Mouse (Mus musculus) left cerebral cortex, adult 8-10 months (tissue): ENCODE results near the gene Adgrg7. TPM values are rescaled to one million over a fixed set of nuclear protein-coding genes. Genes with fewer than 3 reads are reported as not detected.

Experiments
- DNase-seq, 2 experiments: peaks; one replicate each; pipeline ENCODE4 v3.0.0; 2022; ENCODE audit warnings: low spot score in 2 of 2
- total RNA-seq, 4 experiments: library from RNA; stranded (reverse); gene quantifications; 2 replicates each; pipeline ENCODE4 v1.2.4; 2022

Gene Adgrg7
- total RNA-seq = not detected

DNA sequence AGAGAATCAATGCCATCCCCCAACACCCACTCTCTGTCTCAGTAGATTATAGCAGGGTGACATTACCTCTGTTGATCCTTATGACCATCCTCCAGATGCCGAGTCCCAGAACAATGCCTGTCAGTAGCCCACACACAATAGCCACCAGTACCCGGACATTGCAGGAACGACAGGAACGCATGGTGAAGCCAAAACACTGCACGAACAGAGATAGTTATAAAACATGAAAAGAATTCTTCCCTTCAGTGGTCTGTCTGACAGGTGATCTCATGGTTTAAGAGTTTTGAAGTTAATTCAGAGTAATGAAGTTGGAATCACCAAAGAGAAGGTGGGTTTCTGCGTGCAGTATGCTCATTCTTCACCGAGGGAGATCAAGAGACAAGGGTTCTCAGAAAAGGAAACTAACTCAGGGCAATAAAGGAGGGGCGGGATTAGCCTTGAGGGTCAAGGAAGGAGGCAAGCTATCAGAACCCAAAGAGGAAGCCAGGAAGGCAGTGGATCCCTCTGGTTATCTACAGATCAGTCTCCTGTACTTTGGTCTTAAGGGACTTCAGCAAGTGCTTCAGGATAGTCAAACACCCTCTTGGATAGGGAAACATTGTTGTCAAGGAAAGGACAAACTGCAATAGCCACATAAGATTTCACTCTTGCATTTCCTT, at the start of gene Adgrg7:
Gene Adgrg7 (minus strand): TSS at position 375 of the 659 bp plus-strand sequence.
- no peak for DNase-seq

DNA sequence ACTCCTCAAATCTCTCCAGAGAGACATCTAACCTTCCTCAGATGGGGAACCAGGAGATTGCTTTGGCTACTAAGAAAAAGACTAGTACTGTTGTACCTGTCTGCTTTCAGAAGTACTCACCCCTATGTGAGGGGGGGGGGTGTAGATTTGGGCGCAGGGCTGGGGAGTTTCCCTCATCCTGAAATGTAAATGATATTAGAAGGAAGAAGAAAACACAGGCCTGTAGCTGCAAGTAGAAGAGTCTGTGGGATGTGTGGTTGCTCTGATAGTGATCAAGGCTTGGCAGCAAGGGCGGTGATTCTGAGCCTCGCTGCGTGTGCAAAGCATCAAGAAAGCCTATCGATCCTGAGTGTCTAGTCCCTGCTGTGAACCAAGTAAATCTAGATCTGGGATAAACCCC, 47.3 kb upstream of the Adgrg7 start:
- no peak for DNase-seq

- DNase-seq = no peak
Observed at GRCm38 (mm10) chr16:56833312-56833711, 37.7 kb upstream of the Adgrg7 start.

GRCm38 (mm10) chr16:56831986-56832385, 36.3 kb upstream of the Adgrg7 start:
- no peak for DNase-seq

GRCm38 (mm10) chr16:56801370-56802109, 5.9 kb upstream of the Adgrg7 start:
- DNase-seq = no peak

DNA sequence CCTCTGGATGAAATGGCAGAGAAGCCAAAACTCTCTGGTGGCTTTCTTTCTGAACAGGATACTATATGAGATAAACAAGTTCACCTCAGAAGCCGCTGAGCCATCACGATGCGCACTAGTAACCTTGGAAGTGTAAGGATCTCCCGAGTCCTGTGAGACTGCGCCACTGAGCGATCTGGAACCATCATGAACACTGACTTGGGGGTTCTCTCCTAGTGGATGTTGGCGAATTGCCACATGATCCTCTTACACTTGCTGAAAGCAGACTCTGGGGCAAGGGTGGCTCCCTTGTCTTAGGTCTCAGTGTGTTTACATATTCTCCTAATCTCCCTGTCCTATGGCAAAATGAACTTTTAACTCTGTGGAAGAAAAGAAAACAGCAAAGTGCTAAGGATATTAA, 5.3 kb upstream of the Adgrg7 start:
- DNase-seq = no peak

GRCm38 (mm10) chr16:56800469-56800868, 4.8 kb upstream of the Adgrg7 start:
- no peak for DNase-seq

GRCm38 (mm10) chr16:56799541-56800029, 3.9 kb upstream of the Adgrg7 start:
- no peak for DNase-seq

DNA sequence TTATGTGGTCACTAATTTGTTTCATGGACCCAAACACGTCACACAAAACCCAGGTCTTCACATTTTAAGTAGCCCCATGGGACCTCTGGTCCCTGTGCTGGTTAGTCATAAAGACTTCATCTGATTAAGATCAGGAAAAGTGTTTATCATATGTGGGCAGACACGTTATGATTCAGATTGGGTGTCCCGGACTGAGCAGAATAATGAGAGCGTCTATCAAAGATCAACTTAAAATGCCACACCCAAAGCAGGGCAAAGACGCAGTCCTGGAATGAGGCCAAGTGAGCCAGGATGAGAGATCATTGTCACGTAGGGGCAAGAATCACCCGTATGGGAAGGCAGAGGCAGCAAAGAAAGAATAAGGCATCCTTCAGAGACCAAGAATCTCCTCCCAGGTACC, 3.2 kb upstream of the Adgrg7 start:
- no peak for DNase-seq

DNA sequence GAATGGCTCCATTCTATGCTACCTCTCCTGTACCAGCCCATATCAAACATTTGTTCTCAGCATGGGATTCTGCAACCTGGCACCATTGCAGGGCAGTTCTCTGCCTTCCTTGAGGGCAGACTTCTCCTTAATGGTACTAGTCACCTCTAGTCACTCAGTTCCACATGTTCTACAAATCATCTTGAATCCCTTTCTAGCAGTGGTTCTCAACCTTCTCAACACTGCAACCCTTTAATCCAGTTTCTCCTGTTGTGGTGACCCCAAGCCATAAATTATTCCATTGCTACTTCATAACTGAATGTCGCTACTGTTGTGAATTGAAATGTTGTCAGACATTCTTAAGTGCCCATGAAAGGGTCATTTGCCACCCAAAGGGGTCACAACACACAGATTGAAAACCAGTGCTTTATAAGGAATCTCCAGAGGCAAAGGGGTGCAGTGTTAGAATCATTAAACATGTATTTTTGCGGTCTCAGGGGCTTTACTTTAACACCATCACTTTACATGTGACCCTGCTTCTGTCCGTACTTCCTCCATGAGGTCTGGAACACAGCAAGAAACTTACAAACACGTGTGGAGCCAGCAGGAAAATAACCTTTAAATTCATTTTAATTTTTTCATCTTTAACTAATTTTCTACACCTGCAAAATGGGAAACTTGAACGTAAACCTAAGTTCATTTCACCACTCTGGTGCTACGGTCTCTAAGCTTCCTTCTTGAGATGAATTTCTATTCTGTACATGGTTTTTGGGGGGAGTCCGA, 1.1 kb downstream of the Adgrg7 start:
- DNase-seq = no peak

DNA sequence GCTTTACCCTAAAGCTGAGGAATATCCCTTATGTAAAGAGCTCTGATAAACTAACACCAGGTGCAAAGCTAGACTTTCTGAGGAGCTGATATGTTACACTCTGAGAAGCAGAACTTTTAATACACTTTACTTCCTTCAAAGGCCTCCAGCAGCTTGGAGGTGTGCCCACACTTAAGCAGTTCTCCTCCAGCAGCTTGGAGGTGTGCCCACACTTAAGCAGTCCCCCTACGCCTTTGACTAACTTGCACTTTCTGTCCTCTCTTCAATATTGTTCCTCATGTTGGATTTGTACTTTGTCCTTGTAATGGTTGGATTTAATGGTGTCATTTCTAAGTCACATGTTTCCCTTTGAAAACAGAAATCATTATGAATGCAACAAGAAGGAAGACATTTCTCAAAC, 1.9 kb downstream of the Adgrg7 start:
- DNase-seq = no peak

- no peak for DNase-seq
Observed at GRCm38 (mm10) chr16:56785943-56786342, 9.7 kb downstream of the Adgrg7 start.

DNA sequence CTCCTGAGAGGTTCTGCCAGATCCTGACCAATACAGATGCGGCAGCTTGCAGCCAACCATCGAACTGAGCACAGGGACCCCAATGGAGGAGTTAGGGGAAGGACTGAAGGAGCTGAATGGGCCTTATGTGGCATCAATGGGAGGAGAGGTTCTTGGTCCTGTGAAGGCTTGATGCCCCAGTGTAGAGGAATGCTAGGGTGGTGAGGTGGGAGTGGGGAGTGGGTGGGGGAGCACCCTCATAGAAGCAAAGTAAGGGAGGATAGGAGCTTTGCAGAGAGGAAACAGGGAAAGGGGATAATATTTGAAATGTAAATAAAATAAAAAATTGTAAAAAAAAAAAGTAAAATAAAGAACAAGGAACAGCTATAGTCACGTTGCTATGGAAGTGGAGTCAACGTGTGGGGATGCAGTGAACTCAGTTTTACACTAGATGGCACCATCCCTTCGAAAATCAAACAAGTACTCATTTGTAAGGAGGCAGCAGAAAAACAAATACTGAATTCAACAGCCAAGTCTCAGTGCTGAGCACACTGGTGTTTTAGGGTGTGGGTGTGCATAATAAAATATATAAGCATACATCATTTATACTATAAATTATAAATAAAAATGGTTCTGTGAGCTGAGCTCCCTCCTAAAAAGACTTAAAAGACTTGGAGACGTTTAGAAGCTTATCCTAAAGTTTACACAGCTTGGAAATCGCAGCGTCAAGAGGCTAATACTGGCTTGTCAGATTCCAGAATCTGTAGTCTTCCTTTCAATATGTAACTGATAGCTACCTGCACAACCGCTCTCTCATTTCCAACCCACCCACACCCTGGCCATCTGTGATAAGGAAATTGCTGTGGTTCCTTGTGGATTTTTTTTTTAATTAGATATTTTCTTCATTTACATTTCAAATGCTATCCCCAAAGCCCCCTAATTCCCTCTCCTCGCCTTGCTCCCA, 24.2 kb downstream of the Adgrg7 start:
- DNase-seq = peak; percentile 20 to 25

DNA sequence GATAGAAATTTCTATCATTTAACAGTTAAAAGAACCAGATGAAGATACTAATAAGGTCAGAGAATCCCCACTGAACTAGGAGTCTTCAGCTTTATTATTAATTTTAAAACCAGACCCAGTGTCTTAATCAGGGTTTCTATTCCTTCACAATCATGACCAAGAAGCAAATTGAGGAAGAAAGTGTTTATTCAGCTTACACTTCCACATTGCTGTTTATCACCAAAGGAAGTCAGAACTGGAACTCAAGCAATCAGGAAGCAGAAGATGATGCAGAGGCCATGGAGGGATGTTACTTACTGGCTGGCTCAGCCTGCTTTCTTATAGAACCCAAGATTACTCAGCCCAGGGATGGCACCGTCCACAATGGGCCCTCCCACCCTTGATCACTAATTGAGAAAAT, 66.6 kb downstream of the Adgrg7 start:
- DNase-seq = no peak

DNA sequence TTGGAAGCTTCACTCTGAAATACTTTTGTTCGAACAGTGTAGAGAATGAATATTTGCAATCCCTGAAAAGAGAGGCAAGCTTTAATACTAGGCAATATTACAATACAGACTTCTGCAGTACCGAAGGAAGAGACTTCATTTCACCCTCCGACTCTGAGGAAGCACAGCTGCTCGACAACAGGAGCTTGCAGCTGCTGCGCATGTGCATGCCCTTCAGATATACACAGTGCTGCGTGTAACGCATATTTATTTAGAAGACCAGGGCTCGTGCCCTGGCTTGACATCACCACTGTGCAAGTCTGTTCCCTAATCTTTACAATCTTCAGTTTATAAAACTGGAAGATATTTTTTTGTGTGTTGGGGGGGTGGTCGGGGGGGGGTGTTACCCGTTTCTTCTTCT, 70.7 kb downstream of the Adgrg7 start:
- DNase-seq = no peak

DNA sequence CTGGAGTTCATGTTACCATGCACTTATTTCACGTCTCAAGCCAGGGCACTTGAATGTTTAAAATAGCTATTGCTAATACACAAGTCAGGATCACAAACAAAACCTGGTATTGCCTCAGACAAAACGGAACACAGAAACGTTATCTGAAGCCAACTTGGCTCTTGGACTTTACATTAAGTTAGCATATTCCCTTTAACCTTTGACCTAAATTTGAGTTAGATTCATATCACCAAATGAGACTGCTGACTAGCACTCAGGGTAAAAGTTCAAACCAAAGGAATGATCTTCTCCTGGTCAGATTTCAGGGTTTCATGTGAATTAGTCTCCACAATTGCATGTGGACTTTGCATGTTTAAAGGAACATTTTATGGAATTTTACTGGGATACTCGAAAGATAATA, 73.3 kb downstream of the Adgrg7 start:
- DNase-seq = no peak

DNA sequence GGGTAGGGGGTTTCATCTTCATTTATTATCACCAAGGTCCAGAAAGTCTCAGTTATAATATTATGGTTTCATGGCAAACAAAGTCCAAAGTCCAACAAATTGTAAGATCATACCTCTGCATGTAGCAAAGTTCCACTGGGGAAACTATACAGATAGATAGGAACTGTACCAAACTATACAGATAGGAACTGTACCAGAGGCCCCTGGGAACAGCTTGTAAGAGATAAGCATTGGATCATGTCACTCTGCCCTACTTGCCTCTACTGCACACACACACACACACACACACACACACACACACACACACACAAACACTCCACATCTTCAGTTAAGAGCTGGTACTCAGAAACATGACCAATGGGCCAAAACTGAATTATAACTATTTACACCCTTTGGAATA, 76.6 kb downstream of the Adgrg7 start:
- DNase-seq = no peak

DNA sequence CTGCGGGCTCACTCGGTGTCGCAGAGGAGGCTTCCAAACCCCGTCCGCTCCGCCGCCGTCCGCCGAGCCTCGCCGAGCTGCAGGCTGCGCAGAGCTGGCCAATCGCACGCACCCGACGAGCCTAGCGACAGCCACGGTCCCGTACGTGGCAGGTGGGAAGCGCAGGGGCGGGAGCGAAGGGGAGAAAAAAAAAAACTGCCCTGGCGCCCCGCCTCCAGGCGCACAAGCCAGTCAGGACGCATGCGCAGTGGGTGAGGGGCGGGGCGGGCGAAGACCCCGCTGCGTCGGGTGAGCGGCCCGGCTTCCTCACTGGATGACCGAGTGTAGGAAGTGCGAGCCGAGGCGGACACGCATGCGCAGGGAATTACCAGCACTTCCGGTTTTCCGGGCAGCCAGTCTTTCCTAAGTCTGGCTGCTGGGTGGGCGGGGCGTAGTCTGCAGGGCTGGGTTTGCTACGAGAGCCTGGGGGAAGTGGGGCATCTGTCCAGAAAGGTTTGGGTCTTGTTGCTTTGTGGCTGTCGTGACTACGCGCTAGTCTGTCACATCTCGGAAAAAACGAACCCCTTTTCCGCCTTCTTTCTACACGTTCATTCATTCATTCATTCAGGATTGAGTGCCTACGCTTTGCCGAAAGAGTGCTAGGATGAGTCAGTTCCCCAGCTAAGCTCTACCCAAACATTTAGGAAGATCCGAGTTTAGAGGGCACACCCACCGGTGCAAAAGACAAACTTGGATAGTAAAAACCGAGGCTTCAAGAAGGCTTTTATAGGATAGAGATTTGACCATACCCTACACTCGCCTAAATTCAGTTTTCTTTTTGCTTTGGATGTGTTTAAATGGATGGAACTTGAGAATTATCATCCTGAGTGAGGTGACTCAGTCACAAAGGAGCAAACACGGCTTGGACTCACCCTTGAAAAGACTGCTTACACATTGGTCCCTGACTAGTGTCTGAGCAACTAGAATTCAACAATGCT, 78.1 kb downstream of the Adgrg7 start, which contains the start of gene Tfg:
Gene Tfg (minus strand): TSS at position 227 of the 977 bp plus-strand sequence.
- peak; percentile 91 to 99 for DNase-seq

GRCm38 (mm10) chr16:56716557-56717179, 79.0 kb downstream of the Adgrg7 start:
- peak in 1 of 2 experiments; percentile 8 for DNase-seq
